Mouse (Mus musculus) neutrophil, adult 5-6 weeks (primary cell): Measurements from ENCODE around the gene Ehf. TPM values are rescaled to one million over a fixed set of nuclear protein-coding genes. Genes with fewer than 3 reads are reported as not detected.

ENCODE experiments used
- ATAC-seq: fragments of 151-379, 151-347 bp; 2 replicates; pipeline ENCODE4 v1.8.0; 2017; ENCODE audit warnings: mild to moderate bottlenecking, moderate TSS enrichment; ENCODE audit not compliant: insufficient number of reproducible peaks, poor library complexity, low FRiP score, severe bottlenecking; ENCODE audit errors: extremely low read depth
- total RNA-seq: library from RNA; stranded (forward); fragments of 200-1000 nt; gene quantifications from 2 replicates; pipeline ENCODE4 v1.2.3, GENCODE M21; 2017

The Ehf gene
- total RNA-seq, 1 experiment from 2014 or later, result 2.7 TPM

GRCm38 (mm10) chr2:103302669-103303068 is 409 bp downstream of the Ehf start:
- no peak for ATAC-seq

GRCm38 (mm10) chr2:103298711-103299463 is 4.2 kb downstream of the Ehf start:
- ATAC-seq, result no peak

GRCm38 (mm10) chr2:103294526-103294925 is 8.6 kb downstream of the Ehf start:
- no peak for ATAC-seq

- ATAC-seq, result no peak
Observed at GRCm38 (mm10) chr2:103293751-103294150, 9.3 kb downstream of the Ehf start.

GRCm38 (mm10) chr2:103293214-103293613 is 9.9 kb downstream of the Ehf start:
- ATAC-seq, result no peak

- ATAC-seq, result no peak
Observed at GRCm38 (mm10) chr2:103290705-103291269, 12.3 kb downstream of the Ehf start.

- ATAC-seq, result no peak
Observed at GRCm38 (mm10) chr2:103290167-103290566, 12.9 kb downstream of the Ehf start.

GRCm38 (mm10) chr2:103289407-103289950 is 13.6 kb downstream of the Ehf start:
- ATAC-seq, result no peak

GRCm38 (mm10) chr2:103287716-103288115 is 15.4 kb downstream of the Ehf start:
- ATAC-seq, result no peak

- no peak for ATAC-seq
Observed at GRCm38 (mm10) chr2:103285561-103285960, 17.5 kb downstream of the Ehf start.

- no peak for ATAC-seq
Observed at GRCm38 (mm10) chr2:103283730-103284129, 19.3 kb downstream of the Ehf start.

- ATAC-seq, result no peak
Observed at GRCm38 (mm10) chr2:103282184-103282750, 20.8 kb downstream of the Ehf start.

- no peak for ATAC-seq
Observed at GRCm38 (mm10) chr2:103279927-103280326, 23.2 kb downstream of the Ehf start.

GRCm38 (mm10) chr2:103278476-103278875 is 24.6 kb downstream of the Ehf start:
- no peak for ATAC-seq

- ATAC-seq, result no peak
Observed at GRCm38 (mm10) chr2:103277794-103278193, 25.3 kb downstream of the Ehf start.

- ATAC-seq, result no peak
Observed at GRCm38 (mm10) chr2:103275316-103275960, 27.6 kb downstream of the Ehf start.

GRCm38 (mm10) chr2:103274803-103275202 is 28.3 kb downstream of the Ehf start:
- no peak for ATAC-seq

- ATAC-seq, result no peak
Observed at GRCm38 (mm10) chr2:103274270-103274669, 28.8 kb downstream of the Ehf start.

- no peak for ATAC-seq
Observed at GRCm38 (mm10) chr2:103271481-103271880, 31.6 kb downstream of the Ehf start.
